Mouse (Mus musculus) midbrain, postnatal 0 days (tissue): ENCODE results near the gene Flad1. TPM values are rescaled to one million over a fixed set of nuclear protein-coding genes. Genes with fewer than 3 reads are reported as not detected.

Experiments used
- ATAC-seq: fragments of 200-750 bp; cut with Nextera tagmentation; 2 replicates; pipeline ENCODE4 v1.8.0; 2017; ENCODE audit warnings: moderate number of reproducible peaks, mild to moderate bottlenecking, moderate TSS enrichment, moderate library complexity; ENCODE audit not compliant: low FRiP score
- DNase-seq: peaks from one replicate; pipeline ENCODE4 v3.0.0-alpha.2; 2015; ENCODE audit warnings: low spot score
- H3K27ac ChIP-seq: fragments of 300-500 bp; sonication (generic); 2 replicates; pipeline ENCODE4 v1.5.1; 2014; ENCODE audit warnings: low read depth, mild to moderate bottlenecking, low read length, mixed read lengths
- H3K27me3 ChIP-seq: fragments of 300-500 bp; sonication (generic); 2 replicates; pipeline ENCODE4 v1.6.1; 2014; ENCODE audit warnings: low read length, control low read depth, mixed read lengths; ENCODE audit not compliant: insufficient read depth
- H3K36me3 ChIP-seq: fragments of 300-500 bp; sonication (generic); 2 replicates; pipeline ENCODE4 v1.6.1; 2014; ENCODE audit warnings: low read length, control low read depth, mixed read lengths; ENCODE audit not compliant: insufficient read depth
- H3K4me1 ChIP-seq: fragments of 300-500 bp; sonication (generic); 2 replicates; pipeline ENCODE4 v1.6.1; 2014; ENCODE audit warnings: mild to moderate bottlenecking, control low read depth, antibody characterized with exemption, low read length, mixed read lengths; ENCODE audit not compliant: insufficient read depth
- H3K4me2 ChIP-seq: fragments of 300-500 bp; sonication (generic); 2 replicates; pipeline ENCODE4 v1.6.1; 2014; ENCODE audit warnings: low read depth, mild to moderate bottlenecking, low read length, mixed read lengths; ENCODE audit not compliant: poor library complexity, severe bottlenecking
- H3K4me3 ChIP-seq: fragments of 300-500 bp; sonication (generic); 2 replicates; pipeline ENCODE4 v1.5.1; 2014; ENCODE audit warnings: low read depth, mild to moderate bottlenecking, low read length, moderate library complexity
- H3K9ac ChIP-seq: fragments of 300-500 bp; sonication (generic); replicated peaks from 2 replicates; pipeline ENCODE4 v1.6.1; 2014; ENCODE audit warnings: mild to moderate bottlenecking, low read length, moderate library complexity, mixed read lengths; ENCODE audit not compliant: poor library complexity, severe bottlenecking
- H3K9me3 ChIP-seq: fragments of 300-500 bp; sonication (generic); 2 replicates; pipeline ENCODE4 v1.6.1; 2016; ENCODE audit warnings: low read length, control low read depth
- CTCF ChIP-seq: IDR thresholded peaks from 2 replicates; pipeline ENCODE4 v1.5.1; 2016; ENCODE audit warnings: antibody characterized with exemption, mild to moderate bottlenecking
- WGBS: fragments of 180-500 bp; shearing (Covaris S2); extraction: QIAGEN DNeasy Blood & Tissue Kit; methylation state at CpG from one replicate; pipeline ENCODE4 v1.1.7; 2014; 5-methylcytosine and 5-hydroxymethylcytosine counted together
- polyA plus RNA-seq: library from polyadenylated mRNA; unstranded; fragments of >200 nt; fragmentation: Nextera tagmentation; extraction: Ambion mirVana; gene quantifications from 2 replicates; pipeline ENCODE4 v1.2.1, GENCODE M21; 2015
- total RNA-seq: library from RNA; depleted of rRNA; stranded (reverse); fragments of >200 nt; gene quantifications from 2 replicates; pipeline ENCODE4 v1.2.3, GENCODE M21; 2014

Gene Flad1
- total and polyA plus RNA-seq, 2 experiments from 2014 or later: 26.0 to 34.1 TPM

DNA sequence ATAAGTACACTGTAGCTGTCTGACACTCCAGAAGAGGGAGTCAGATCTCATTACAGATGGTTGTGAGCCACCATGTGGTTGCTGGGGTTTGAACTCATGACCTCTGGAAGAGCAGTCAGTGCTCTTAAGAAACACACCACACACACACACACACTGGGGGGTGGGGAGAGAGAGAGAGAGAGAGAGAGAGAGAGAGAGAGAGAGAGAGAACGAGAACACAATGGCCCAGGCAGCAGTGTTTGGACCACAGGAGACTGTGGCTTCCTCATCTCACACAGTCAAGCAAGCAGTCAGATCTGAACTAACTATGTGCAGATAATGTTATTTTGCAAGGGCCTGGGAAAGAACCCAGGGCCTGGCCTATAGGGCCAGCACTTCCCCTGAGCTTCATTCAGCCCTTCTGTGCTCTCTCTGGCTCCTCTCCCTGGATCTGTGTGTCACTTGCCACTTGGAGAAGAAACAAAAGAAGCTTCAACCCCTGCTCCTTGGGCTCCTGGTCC lies 44.2 kb upstream of the Flad1 start:
- DNase-seq (no peak), ATAC-seq (no peak)
- TF ChIP-seq CTCF: no peak
- H3K4me1 ChIP-seq: peaks cover 5% of the 10 kb centered on the region; the same call in 1 of the 2 replicates
- no peaks in the 10 kb centered on the region for H3K27me3 ChIP-seq
- H3K4me2 ChIP-seq: no peak overlapping the region
- H3K27ac ChIP-seq: no peak overlapping the region
- no peaks in the 10 kb centered on the region for H3K36me3 ChIP-seq
- H3K9ac ChIP-seq: no peak overlapping the region
- no peaks in the 10 kb centered on the region for H3K9me3 ChIP-seq
- WGBS: 38% methylated on average over 1 of the region's 1 CpGs
- H3K4me3 ChIP-seq: no peak overlapping the region

DNA sequence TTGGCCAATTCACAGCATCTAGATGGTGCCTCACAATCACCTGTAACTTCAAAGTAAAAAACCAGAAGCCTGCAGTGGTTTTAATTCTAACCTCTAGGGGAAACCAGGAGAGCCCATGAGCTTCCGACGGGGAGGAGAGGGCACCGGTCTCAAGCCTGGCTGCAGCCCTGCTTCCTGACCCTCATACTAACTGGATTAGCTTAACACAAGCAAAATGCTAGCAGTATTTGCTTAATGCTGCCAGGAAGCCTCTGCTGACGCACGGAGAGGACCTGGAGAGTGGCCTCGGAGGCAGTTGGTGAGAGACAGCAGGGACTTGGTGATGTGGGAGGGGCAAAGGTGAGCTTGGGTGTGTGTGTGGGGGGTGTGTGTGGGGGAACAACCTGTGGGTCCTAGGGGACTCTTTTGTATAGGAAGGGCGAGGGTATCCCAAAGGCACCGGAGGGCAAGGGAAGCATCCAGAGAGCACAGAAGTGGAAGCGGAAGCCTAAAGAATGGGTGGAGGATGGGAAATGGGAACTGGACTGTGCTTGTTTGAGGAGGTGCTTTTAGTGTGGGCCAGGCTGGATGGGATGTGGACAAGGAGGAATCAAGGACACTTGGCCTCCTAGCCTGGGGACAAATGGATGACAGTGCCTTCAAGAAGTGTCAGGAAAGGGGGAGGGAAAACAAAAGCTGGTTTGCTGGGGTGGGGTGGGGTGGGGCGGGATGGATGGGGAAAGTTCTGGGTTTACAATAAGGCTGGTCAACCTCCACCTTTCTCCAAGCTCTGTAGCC lies 42.9 kb upstream of the Flad1 start, which contains the start of gene Pmvk:
Pmvk (plus strand) TSS at position 141 of the 777 bp plus-strand sequence.
- H3K9ac ChIP-seq: no peak within 1 kb of the TSS
- no peak within 1 kb of the TSS for H3K4me2 ChIP-seq
- DNase-seq (no peak), ATAC-seq (no peak)
- no peaks in the 10 kb centered on the region for H3K36me3 ChIP-seq
- WGBS: 67% methylated on average over 10 of the region's 10 CpGs
- no peak within 1 kb of the TSS for H3K27ac ChIP-seq
- H3K27me3 ChIP-seq: no peaks in the 10 kb centered on the region
- no peak within 1 kb of the TSS for H3K4me3 ChIP-seq
- no peak for TF ChIP-seq CTCF
- no peaks in the 10 kb centered on the region for H3K9me3 ChIP-seq
- peaks cover 5% of the 10 kb centered on the region; the same call in 1 of the 2 replicates for H3K4me1 ChIP-seq

- ATAC-seq: no peak
- TF ChIP-seq CTCF: no peak
These were observed 40.2 kb upstream of the Flad1 start for GRCm38 (mm10) chr3:89451916-89452315.

GRCm38 (mm10) chr3:89449541-89449940 lies 37.9 kb upstream of the Flad1 start:
- TF ChIP-seq CTCF: peak; percentile 79
- H3K4me2 ChIP-seq: no peak overlapping the region
- DNase-seq (peak; percentile 80), ATAC-seq (peak; percentile 64; the same call in 1 of the 2 replicates)
- H3K9ac ChIP-seq: no peak overlapping the region
- no peaks in the 10 kb centered on the region for H3K27me3 ChIP-seq
- no peaks in the 10 kb centered on the region for H3K36me3 ChIP-seq
- H3K4me3 ChIP-seq: no peak overlapping the region
- H3K9me3 ChIP-seq: no peaks in the 10 kb centered on the region
- 37% methylated on average over 7 of the region's 7 CpGs for WGBS
- peaks cover 5% of the 10 kb centered on the region; the same call in 1 of the 2 replicates for H3K4me1 ChIP-seq
- no peak overlapping the region for H3K27ac ChIP-seq

More at GRCm38 (mm10) chr3:89451916-89452315, 40.2 kb upstream of the Flad1 start:
- H3K9ac ChIP-seq: no peak overlapping the region
- no peaks in the 10 kb centered on the region for H3K9me3 ChIP-seq
- no peak overlapping the region for H3K4me2 ChIP-seq
- 89% methylated on average over 1 of the region's 1 CpGs for WGBS
- DNase-seq: peak; percentile 32
- peaks cover 5% of the 10 kb centered on the region; the same call in 1 of the 2 replicates for H3K4me1 ChIP-seq
- H3K4me3 ChIP-seq: no peak overlapping the region
- no peaks in the 10 kb centered on the region for H3K36me3 ChIP-seq
- H3K27ac ChIP-seq: no peak overlapping the region
- H3K27me3 ChIP-seq: no peaks in the 10 kb centered on the region

- TF ChIP-seq CTCF: no peak
- ATAC-seq (0 out of 2 replicates have a peak, but pooled peaks have one; percentile 18), DNase-seq (peak; percentile 34)
- Histone ChIP-seq H3K27ac (no peak overlapping the region), H3K9ac (no peak overlapping the region), H3K4me2 (no peak overlapping the region), H3K36me3 (no peaks in the 10 kb centered on the region), H3K9me3 (no peaks in the 10 kb centered on the region), H3K27me3 (no peaks in the 10 kb centered on the region), H3K4me3 (no peak overlapping the region), H3K4me1 (peaks cover 5% of the 10 kb centered on the region; the same call in 1 of the 2 replicates)
- WGBS: 73% methylated on average over 13 of the region's 13 CpGs
These were observed 37.3 kb upstream of the Flad1 start for GRCm38 (mm10) chr3:89448720-89449537.
